Mouse (Mus musculus): ENCODE results near the gene Tmem30a.

- TF ChIP-seq CTCF (IDR thresholded peaks at IDR 0.05; ENCODE audit: low read depth, low read length) (no peak), POLR2AphosphoS5 (IDR thresholded peaks at IDR 0.05; ENCODE audit: insufficient replicate concordance, low read depth, low read length) (no peak), GATA1 (IDR thresholded peaks at IDR 0.05; ENCODE audit: borderline replicate concordance, low read length) (no peak)
These were observed 72.3 kb downstream of the Tmem30a start for GRCm38 (mm10) chr9:79721056-79721455.

Measured in G1E (cell line).